Mouse (Mus musculus): ENCODE data around the gene D630023F18Rik. TPM values are rescaled to one million over a fixed set of nuclear protein-coding genes. Genes with fewer than 3 reads are reported as not detected.

The D630023F18Rik gene
- polyA plus RNA-seq, 1 experiment from 2014 or later = 2.9 TPM

DNA sequence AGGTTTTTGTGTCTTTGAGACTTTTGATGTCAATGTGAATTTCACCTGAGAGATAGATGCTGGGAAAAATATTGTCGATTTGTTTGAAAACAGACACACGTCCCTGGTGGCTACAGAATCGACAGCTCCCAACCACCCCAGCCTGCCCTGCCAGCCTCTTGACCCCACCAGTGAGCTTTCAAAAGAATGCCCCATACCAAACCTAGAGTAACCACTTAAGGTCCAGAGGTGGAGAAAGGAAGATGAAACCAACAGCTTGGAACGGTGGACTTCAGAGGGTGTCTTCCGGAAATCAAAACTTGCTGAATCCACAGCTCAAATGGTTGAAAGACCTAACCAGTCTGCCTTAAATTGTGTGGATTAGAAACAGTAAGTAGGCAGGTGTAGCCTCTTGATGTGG lies 24.3 kb upstream of the D630023F18Rik start:
- no peak for ATAC-seq
- no peak overlapping the region for H3K9ac ChIP-seq (replicated peaks; ENCODE audit: low read depth, low read length)
- H3K4me3 ChIP-seq (replicated peaks; ENCODE audit: low read length) = no peak overlapping the region
- no peaks in the 10 kb centered on the region for H3K27me3 ChIP-seq (replicated peaks; ENCODE audit: control insufficient read depth, insufficient read depth, low read length)
- H3K4me2 ChIP-seq (ENCODE audit: low read length) = no peak overlapping the region
- no peaks in the 10 kb centered on the region for H3K4me1 ChIP-seq (replicated peaks; ENCODE audit: control insufficient read depth, insufficient read depth, low read length)
- no peaks in the 10 kb centered on the region for H3K36me3 ChIP-seq (ENCODE audit: control insufficient read depth, insufficient read depth)
- 94% methylated on average over 5 of the region's 5 CpGs for WGBS
- H3K9me3 ChIP-seq (ENCODE audit: control insufficient read depth, low read length) = no peaks in the 10 kb centered on the region
- H3K27ac ChIP-seq (ENCODE audit: low read length) = no peak overlapping the region

- no peak for ATAC-seq
- Histone ChIP-seq H3K4me2 (ENCODE audit: low read length) (no peak overlapping the region), H3K36me3 (ENCODE audit: control insufficient read depth, insufficient read depth) (no peaks in the 10 kb centered on the region), H3K27ac (ENCODE audit: low read length) (no peak overlapping the region), H3K4me1 (replicated peaks; ENCODE audit: control insufficient read depth, insufficient read depth, low read length) (no peaks in the 10 kb centered on the region), H3K27me3 (replicated peaks; ENCODE audit: control insufficient read depth, insufficient read depth, low read length) (no peaks in the 10 kb centered on the region), H3K4me3 (replicated peaks; ENCODE audit: low read length) (no peak overlapping the region), H3K9ac (replicated peaks; ENCODE audit: low read depth, low read length) (no peak overlapping the region), H3K9me3 (ENCODE audit: control insufficient read depth, low read length) (no peaks in the 10 kb centered on the region)
- 67% methylated on average over 2 of the region's 2 CpGs for WGBS
Observed at GRCm38 (mm10) chr1:65146601-65147000, 23.6 kb upstream of the D630023F18Rik start.

- WGBS = 88% methylated on average over 2 of the region's 2 CpGs
- Histone ChIP-seq H3K27me3 (replicated peaks; ENCODE audit: control insufficient read depth, insufficient read depth, low read length) (no peaks in the 10 kb centered on the region), H3K9ac (replicated peaks; ENCODE audit: low read depth, low read length) (no peak overlapping the region), H3K36me3 (ENCODE audit: control insufficient read depth, insufficient read depth) (no peaks in the 10 kb centered on the region), H3K4me3 (replicated peaks; ENCODE audit: low read length) (no peak overlapping the region), H3K27ac (ENCODE audit: low read length) (no peak overlapping the region), H3K4me1 (replicated peaks; ENCODE audit: control insufficient read depth, insufficient read depth, low read length) (no peaks in the 10 kb centered on the region), H3K4me2 (ENCODE audit: low read length) (no peak overlapping the region), H3K9me3 (ENCODE audit: control insufficient read depth, low read length) (no peaks in the 10 kb centered on the region)
- ATAC-seq = no peak
Observed at GRCm38 (mm10) chr1:65144783-65145182, 21.8 kb upstream of the D630023F18Rik start.

DNA sequence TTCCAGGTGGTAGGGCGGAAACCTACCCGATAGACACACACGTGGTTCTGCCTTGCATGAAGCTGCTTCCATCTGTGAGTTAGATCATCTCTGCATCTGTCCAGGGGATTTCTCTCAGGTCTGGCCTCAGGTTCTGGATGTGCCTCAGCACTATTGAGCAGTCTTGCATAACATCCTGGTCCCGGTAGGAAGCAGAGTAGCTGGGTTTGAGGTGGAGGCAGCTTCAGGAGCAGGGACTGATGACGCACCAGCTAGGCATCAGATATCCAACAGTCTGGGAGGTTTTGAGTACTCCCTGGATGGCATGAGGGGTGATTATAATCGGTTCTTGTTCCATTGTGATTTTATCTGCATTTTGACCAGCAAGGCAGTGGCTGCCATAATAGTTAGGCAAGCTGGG lies 14.5 kb upstream of the D630023F18Rik start:
- 88% methylated on average over 6 of the region's 6 CpGs for WGBS
- H3K36me3 ChIP-seq (ENCODE audit: control insufficient read depth, insufficient read depth) = no peaks in the 10 kb centered on the region

GRCm38 (mm10) chr1:65132833-65133232 lies 9.8 kb upstream of the D630023F18Rik start:
- Histone ChIP-seq H3K9me3 (ENCODE audit: control insufficient read depth, low read length) (no peaks in the 10 kb centered on the region), H3K9ac (replicated peaks; ENCODE audit: low read depth, low read length) (no peak overlapping the region), H3K36me3 (ENCODE audit: control insufficient read depth, insufficient read depth) (no peaks in the 10 kb centered on the region), H3K4me1 (replicated peaks; ENCODE audit: control insufficient read depth, insufficient read depth, low read length) (no peaks in the 10 kb centered on the region), H3K27me3 (replicated peaks; ENCODE audit: control insufficient read depth, insufficient read depth, low read length) (no peaks in the 10 kb centered on the region), H3K4me2 (ENCODE audit: low read length) (no peak overlapping the region), H3K27ac (ENCODE audit: low read length) (no peak overlapping the region), H3K4me3 (replicated peaks; ENCODE audit: low read length) (no peak overlapping the region)
- no peak for ATAC-seq
- 97% methylated on average over 1 of the region's 1 CpGs for WGBS

More for the DNA sequence above, 14.5 kb upstream of the D630023F18Rik start:
- Histone ChIP-seq H3K9ac (replicated peaks; ENCODE audit: low read depth, low read length) (no peak overlapping the region), H3K27me3 (replicated peaks; ENCODE audit: control insufficient read depth, insufficient read depth, low read length) (no peaks in the 10 kb centered on the region), H3K9me3 (ENCODE audit: control insufficient read depth, low read length) (no peaks in the 10 kb centered on the region), H3K27ac (ENCODE audit: low read length) (no peak overlapping the region), H3K4me2 (ENCODE audit: low read length) (no peak overlapping the region), H3K4me1 (replicated peaks; ENCODE audit: control insufficient read depth, insufficient read depth, low read length) (no peaks in the 10 kb centered on the region), H3K4me3 (replicated peaks; ENCODE audit: low read length) (no peak overlapping the region)
- no peak for ATAC-seq

- 97% methylated on average over 1 of the region's 1 CpGs for WGBS
- no peak overlapping the region for H3K4me3 ChIP-seq (replicated peaks; ENCODE audit: low read length)
- no peaks in the 10 kb centered on the region for H3K9me3 ChIP-seq (ENCODE audit: control insufficient read depth, low read length)
- no peaks in the 10 kb centered on the region for H3K4me1 ChIP-seq (replicated peaks; ENCODE audit: control insufficient read depth, insufficient read depth, low read length)
- no peak overlapping the region for H3K4me2 ChIP-seq (ENCODE audit: low read length)
- H3K27ac ChIP-seq (ENCODE audit: low read length) = no peak overlapping the region
- no peaks in the 10 kb centered on the region for H3K36me3 ChIP-seq (ENCODE audit: control insufficient read depth, insufficient read depth)
- H3K9ac ChIP-seq (replicated peaks; ENCODE audit: low read depth, low read length) = no peak overlapping the region
- ATAC-seq = no peak
- H3K27me3 ChIP-seq (replicated peaks; ENCODE audit: control insufficient read depth, insufficient read depth, low read length) = no peaks in the 10 kb centered on the region
Observed at GRCm38 (mm10) chr1:65131671-65132070, 8.7 kb upstream of the D630023F18Rik start.

GRCm38 (mm10) chr1:65130226-65130625 lies 7.2 kb upstream of the D630023F18Rik start:
- no peaks in the 10 kb centered on the region for H3K9me3 ChIP-seq (ENCODE audit: control insufficient read depth, low read length)
- H3K27me3 ChIP-seq (replicated peaks; ENCODE audit: control insufficient read depth, insufficient read depth, low read length) = no peaks in the 10 kb centered on the region
- no peak overlapping the region for H3K9ac ChIP-seq (replicated peaks; ENCODE audit: low read depth, low read length)
- H3K4me3 ChIP-seq (replicated peaks; ENCODE audit: low read length) = no peak overlapping the region
- no peak for ATAC-seq
- H3K36me3 ChIP-seq (ENCODE audit: control insufficient read depth, insufficient read depth) = no peaks in the 10 kb centered on the region
- no peak overlapping the region for H3K27ac ChIP-seq (ENCODE audit: low read length)
- no peak overlapping the region for H3K4me2 ChIP-seq (ENCODE audit: low read length)
- H3K4me1 ChIP-seq (replicated peaks; ENCODE audit: control insufficient read depth, insufficient read depth, low read length) = no peaks in the 10 kb centered on the region
- WGBS = 71% methylated on average over 3 of the region's 3 CpGs

DNA sequence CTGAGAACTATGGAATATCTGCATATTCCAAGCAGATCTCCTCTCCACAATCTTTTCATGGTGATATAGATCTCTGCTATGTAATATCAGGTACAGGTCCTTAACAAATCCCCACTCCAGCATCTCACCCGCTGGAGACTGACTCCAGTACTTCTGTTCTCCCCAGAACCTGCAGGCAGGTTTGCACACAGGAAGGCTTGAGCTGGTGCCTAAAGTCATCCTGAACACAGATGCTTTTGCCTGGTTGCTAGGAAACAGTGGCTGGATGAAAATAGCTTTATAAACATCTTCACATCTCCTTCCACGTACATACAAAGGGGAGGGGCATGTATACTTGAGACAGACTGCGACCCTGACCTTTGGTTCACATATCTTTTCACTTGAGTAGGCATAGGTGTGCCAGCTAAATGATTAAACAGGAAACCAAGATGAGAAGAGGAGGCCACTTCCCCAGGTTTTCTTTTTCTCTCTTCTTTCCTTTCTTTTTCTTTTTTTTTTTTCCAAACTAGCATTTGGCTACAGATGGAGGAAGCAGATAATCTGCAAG lies 6.7 kb upstream of the D630023F18Rik start:
- no peak overlapping the region for H3K27ac ChIP-seq (ENCODE audit: low read length)
- 76% methylated on average over 3 of the region's 3 CpGs for WGBS
- H3K4me3 ChIP-seq (replicated peaks; ENCODE audit: low read length) = no peak overlapping the region
- no peaks in the 10 kb centered on the region for H3K9me3 ChIP-seq (ENCODE audit: control insufficient read depth, low read length)
- no peaks in the 10 kb centered on the region for H3K36me3 ChIP-seq (ENCODE audit: control insufficient read depth, insufficient read depth)
- ATAC-seq = no peak
- no peak overlapping the region for H3K9ac ChIP-seq (replicated peaks; ENCODE audit: low read depth, low read length)
- H3K27me3 ChIP-seq (replicated peaks; ENCODE audit: control insufficient read depth, insufficient read depth, low read length) = no peaks in the 10 kb centered on the region
- no peak overlapping the region for H3K4me2 ChIP-seq (ENCODE audit: low read length)
- no peaks in the 10 kb centered on the region for H3K4me1 ChIP-seq (replicated peaks; ENCODE audit: control insufficient read depth, insufficient read depth, low read length)

DNA sequence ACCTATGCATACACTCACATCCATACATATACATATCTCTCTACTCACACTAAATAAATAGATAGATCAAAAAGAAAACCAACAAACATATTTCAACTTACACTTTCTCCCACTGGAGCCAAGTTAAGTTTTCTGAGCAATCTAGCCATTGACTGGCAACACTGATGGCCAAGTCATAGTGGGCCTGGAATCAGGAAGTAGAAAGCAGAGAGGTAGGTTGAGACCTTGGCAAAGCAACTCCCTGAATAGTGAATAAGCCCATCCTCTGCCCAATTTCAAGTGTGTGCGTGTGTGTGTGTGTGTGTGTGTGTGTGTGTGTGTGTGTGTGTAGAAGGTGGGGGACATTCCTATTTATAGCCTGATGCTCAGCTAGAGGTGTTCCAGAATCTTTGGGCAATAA lies 3.6 kb downstream of the D630023F18Rik start, which contains the start of gene Gm28845:
Gene Gm28845, minus strand, starts transcription at position 121 of the 400 bp plus-strand sequence.
- 82% methylated on average over 1 of the region's 1 CpGs for WGBS
- H3K27me3 ChIP-seq (replicated peaks; ENCODE audit: control insufficient read depth, insufficient read depth, low read length) = no peaks in the 10 kb centered on the region
- no peak within 1 kb of the TSS for H3K4me3 ChIP-seq (replicated peaks; ENCODE audit: low read length)
- no peaks in the 10 kb centered on the region for H3K9me3 ChIP-seq (ENCODE audit: control insufficient read depth, low read length)
- H3K27ac ChIP-seq (ENCODE audit: low read length) = no peak within 1 kb of the TSS
- no peaks in the 10 kb centered on the region for H3K4me1 ChIP-seq (replicated peaks; ENCODE audit: control insufficient read depth, insufficient read depth, low read length)
- no peaks in the 10 kb centered on the region for H3K36me3 ChIP-seq (ENCODE audit: control insufficient read depth, insufficient read depth)
- no peak for ATAC-seq
- H3K4me2 ChIP-seq (ENCODE audit: low read length) = no peak within 1 kb of the TSS
- no peak within 1 kb of the TSS for H3K9ac ChIP-seq (replicated peaks; ENCODE audit: low read depth, low read length)
